Mouse (Mus musculus) brain, embryonic 14.5 days (tissue): Measurements from ENCODE around the gene Wnk4. TPM values are rescaled to one million over a fixed set of nuclear protein-coding genes. Genes with fewer than 3 reads are reported as not detected.

Source experiments
- DNase-seq: peaks from one replicate; pipeline ENCODE4 v3.0.0-alpha.2; 2011; ENCODE audit warnings: low read depth
- CTCF ChIP-seq: fragments of 200-500 bp; IDR thresholded peaks from 2 replicates; pipeline ENCODE4 v1.5.1; 2012; ENCODE audit warnings: inconsistent platforms, mild to moderate bottlenecking, moderate library complexity, borderline replicate concordance; ENCODE audit not compliant: insufficient read depth, insufficient read length; ENCODE audit errors: extremely low read depth
- POLR2A ChIP-seq: fragments of 200-500 bp; IDR thresholded peaks from 2 replicates; pipeline ENCODE4 v1.6.1; 2012; ENCODE audit warnings: mild to moderate bottlenecking, inconsistent platforms, borderline replicate concordance; ENCODE audit not compliant: poor library complexity, insufficient read depth, insufficient read length, severe bottlenecking; ENCODE audit errors: extremely low read depth
- polyA plus RNA-seq: library from polyadenylated mRNA; depleted of rRNA; stranded (reverse); fragments of >200 nt; gene quantifications from 2 replicates; pipeline ENCODE4 v1.2.3, GENCODE M21; 2012

The Wnk4 gene
- polyA plus RNA-seq, 1 experiment = 5.3 TPM

DNA sequence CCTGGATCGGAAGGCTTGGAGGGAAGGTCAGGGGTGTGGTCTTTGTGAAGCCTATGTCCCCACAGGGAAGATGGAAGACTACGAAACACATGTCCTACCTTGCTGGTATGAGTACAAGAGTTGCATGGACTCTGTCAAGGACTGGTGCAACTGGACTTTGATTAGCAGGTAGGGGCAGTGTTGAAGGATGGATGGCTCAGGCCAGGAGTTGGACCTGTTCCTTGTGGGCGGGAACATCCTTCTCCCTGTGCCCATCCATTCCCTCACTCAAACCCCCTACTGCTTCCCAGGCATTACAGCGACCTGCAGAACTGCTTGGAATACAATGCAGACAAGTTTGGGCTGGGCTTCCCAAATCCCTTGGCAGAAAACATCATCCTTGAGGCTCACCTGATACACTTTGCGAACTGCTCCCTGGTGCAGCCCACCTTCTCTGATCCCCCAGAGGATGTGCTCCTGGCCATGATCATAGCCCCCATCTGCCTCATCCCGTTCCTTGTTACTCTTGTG is 12.8 kb upstream of the Wnk4 start:
- TF ChIP-seq CTCF (no peak), POLR2A (no peak)
- DNase-seq = no peak

DNA sequence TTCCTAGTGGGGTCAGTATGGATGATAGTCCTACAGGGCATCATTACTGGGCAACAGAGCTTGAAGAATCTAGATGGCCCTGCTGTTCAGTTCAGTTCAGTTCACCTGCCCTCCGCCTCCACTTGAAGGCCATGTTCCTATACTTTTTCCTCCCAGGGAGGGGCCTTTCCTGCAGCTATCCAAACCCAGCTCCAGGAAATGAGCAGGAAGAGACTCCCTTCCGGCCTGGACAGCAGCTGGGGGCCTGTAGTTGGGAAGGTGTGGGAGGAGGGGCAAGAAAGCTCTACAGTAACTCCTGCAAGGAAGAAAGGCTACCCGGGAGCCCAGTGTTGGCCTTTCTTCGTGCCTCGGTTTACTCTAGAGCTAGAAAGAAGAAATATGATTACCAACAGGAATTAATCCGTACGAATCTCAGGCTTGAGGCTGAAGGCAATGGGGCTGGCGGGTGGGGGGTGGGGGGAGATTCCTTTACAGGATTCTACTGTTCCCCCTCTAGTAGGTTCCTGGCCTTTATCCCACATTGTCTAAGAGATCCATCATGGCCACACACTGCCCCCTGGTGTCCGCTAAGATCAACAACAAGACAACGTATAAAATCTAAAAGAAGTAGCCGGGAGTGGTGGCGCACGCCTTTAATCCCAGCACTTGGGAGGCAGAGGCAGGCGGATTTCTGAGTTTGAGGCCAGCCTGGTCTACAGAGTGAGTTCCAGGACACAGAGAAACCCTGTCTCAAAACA is 11.9 kb upstream of the Wnk4 start:
- TF ChIP-seq POLR2A (no peak), CTCF (peak; percentile 63; the same call in 1 of the 2 replicates)
- DNase-seq = peak; percentile 80

DNA sequence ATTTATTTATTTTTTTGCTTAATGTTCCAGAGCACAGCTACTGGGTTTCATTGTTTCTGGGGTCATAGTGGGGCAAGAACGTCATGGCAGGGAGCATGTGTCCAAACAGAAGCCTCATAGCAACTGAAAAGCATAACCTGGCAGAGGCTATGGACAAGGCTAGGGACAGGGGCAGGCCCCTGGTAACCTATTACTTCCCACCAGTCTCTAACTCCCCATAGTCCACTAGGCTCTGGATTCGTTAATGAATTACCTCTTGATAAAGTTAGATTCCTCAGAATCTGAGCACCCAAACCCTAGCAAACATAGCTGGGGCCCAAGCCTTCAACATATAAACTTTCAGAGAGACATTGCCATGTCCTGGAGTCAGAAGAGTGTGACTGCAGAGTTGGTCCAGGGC is 9.3 kb upstream of the Wnk4 start:
- TF ChIP-seq POLR2A (no peak), CTCF (no peak)
- DNase-seq = no peak

DNA sequence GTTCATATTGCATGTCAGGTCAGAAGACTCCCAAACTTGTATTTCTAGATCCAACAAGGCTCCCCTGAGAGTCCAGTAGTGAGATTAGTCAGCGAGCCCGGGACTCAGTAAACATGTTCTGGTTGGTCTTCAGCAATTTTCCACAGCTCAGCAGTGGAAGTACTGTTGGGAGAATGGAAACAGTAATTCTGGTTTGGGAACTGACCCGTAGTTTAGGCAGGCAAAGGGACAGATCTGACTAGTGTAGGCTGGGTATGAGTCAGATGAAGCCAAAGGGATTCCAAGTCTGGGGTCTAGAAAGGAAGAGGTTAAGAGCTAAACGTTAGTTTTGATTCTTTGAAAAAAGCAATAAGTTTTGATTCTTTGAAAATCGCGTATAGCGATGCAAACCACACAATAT is 7.4 kb upstream of the Wnk4 start:
- no peak for TF ChIP-seq POLR2A
- no peak for TF ChIP-seq CTCF
- DNase-seq = no peak

DNA sequence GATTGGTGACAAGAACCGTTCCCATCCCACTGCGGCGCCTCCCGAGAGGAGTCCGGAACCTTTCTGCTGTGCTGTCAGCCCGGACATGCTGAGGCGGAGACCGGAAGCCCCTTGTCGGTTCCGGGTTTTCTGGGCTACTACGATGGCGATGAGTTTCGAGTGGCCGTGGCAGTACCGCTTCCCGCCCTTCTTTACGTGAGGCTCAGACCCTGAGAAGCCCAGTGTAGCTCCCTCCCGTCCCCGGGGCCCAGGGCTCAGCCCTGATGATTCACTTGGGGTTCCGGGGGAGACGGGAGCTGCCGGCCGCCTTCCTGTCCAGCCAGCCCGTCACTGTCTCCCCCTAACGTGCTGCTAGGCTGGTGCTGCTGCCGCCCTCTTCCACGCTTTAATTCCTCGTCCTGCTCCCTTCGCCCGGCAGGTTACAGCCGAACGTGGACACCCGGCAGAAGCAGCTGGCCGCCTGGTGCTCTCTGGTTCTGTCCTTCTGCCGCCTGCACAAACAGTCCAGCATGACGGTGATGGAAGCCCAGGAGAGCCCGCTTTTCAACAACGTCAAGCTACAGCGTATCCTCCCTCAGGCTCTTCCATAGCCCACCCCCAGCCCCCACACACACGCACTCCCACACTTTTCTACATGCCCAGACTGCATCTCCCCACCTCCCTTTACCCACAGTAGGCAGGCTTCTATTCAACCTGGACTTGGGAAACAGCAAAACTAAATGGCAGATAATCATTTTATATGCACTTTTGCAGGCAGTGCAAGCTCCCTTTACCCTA is 6.6 kb upstream of the Wnk4 start, which contains the start of gene Vps25:
Gene Vps25 (plus strand): TSS at position 95 of the 777 bp plus-strand sequence.
- DNase-seq = peak; percentile 93
- TF ChIP-seq CTCF (no peak), POLR2A (peak; percentile 52; the same call in 1 of the 2 replicates)

DNA sequence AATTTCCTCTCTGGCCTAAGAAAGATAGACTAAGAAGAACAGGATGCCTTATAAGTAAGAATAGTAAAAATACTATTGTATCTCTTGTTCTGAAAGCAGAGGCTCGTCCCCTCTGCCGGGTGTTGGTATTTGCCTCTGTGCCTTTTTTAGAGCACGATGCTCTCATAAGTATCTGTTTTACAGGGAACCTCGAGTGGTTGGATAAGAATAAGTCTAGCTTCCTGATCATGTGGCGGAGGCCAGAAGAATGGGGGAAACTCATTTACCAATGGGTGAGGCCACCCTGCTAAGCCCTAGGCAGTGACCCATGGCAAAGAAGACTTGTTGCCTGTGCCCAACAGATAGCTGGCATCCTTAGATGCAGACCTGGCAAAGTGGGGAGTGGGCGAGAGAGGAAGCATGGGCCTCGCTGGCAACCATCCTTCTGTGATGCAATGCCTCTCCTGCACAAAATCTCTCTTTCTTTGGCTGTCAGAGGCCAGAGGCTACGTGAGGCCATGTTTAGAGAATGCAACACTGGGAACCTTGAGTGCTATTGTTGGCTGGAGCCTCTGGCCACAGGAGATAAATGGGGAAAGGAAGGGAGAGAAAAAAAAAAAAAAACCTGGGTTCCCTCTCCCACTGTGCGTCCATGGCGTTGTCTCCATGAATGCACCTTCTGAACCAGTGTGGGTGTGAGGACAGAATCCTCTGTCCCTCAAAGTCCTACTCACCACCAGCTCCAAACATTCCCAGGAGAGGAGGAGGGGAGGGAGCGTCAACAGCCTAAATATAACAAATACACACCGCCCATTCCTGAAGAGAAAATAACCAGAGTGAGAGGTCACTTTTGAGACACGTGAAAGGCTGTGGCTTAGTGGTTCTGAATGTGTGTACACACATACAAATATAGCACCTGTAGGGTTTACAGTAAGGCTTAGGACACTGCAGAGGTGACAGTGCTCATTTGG is 4.3 kb upstream of the Wnk4 start:
- TF ChIP-seq CTCF (no peak), POLR2A (no peak)
- DNase-seq = no peak

DNA sequence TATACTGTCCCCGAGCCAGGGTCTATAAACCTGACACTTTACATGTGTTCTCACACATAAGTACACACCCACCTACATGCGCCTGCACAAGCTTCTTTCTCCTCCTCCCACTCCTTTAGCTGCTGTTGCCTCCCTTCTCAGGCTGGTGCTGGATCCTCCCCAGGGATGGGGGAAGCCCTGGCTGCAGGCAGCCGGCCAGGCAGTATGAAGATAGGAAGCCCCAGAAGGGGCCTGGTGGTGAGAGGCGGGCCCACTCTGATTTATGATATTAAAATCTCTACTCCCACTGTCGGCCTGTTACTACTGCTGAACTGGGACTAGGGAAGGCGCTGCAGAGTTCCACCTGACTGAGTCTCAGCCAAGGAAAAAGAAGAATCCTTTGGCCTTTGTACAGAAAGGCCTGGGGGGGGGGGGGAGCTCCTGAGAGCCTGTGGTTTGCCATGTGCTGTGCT is 1.1 kb upstream of the Wnk4 start:
- no peak for TF ChIP-seq POLR2A
- no peak for TF ChIP-seq CTCF
- no peak for DNase-seq

DNA sequence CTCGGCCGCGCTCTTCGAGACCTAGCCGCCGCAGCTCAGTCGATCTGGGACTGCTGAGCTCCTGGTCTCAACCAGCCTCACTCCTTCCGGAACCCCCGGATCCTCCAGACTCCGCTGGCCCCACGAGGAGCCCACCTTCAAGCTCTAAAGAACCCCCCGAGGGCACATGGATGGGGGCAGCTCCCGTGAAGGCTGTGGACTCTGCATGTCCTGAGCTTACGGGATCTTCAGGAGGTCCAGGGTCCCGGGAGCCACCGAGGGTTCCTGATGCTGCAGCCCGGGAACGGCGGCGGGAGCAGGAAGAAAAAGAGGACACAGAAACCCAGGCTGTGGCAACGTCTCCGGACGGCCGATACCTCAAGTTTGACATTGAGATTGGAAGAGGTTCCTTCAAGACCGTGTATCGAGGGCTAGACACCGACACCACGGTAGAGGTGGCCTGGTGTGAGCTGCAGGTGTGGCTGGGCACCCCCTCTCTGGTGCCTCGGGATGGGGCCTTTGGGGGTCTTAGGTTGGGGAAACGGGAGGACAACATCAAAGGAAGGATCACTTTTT is 536 bp downstream of the Wnk4 start:
- DNase-seq = no peak
- TF ChIP-seq CTCF (no peak), POLR2A (no peak)

DNA sequence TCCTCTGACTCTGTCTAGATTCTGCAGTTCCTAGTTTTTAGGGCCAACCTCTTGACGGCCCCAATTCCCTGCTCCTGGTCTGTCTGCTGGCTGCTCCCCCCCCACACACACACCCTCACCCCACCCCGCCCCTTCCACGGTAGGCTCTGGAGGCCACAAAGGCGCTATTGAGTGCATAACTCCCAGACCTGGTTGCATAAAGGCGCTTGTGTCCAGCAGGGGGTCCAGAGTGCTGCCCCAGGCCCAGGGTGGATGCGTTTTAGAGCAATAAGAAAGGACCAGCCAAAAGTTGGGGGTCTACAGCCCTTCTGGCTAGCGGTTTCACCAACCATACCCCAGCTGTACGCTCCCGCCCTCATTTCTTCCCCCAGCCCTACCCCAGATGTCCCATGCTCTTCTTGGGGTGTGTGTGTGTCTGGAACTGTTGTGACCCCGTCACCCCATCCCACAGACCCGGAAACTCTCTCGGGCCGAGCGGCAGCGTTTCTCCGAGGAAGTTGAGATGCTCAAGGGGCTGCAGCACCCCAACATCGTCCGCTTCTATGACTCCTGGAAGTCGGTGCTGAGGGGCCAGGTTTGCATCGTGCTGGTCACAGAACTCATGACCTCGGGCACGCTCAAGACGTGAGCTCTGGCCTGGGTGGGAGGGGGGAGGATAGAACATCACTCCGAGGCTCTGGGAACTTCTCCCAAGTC is 2.1 kb downstream of the Wnk4 start:
- DNase-seq = no peak
- TF ChIP-seq POLR2A (no peak), CTCF (no peak)
